Mouse (Mus musculus) v-Abl transformed pro-B cells (cell line): Measurements from ENCODE around the gene Tbcel.

Source experiments
- in situ Hi-C, 2 experiments: fragments of 400-800 bp; cut with MboI; formaldehyde crosslinking; loops; one replicate each; pipeline ENCODE4 v1.15.1; 2025; ENCODE audit not compliant: unreplicated experiment in 2 of 2

The Tbcel gene

GRCm38 (mm10) chr9:42488071-42488470 is 19.5 kb downstream of the Tbcel start:
- in situ Hi-C loops, result no loop called here

- in situ Hi-C loops, result no loop called here
Measured at GRCm38 (mm10) chr9:42486913-42487312, 20.7 kb downstream of the Tbcel start.

DNA sequence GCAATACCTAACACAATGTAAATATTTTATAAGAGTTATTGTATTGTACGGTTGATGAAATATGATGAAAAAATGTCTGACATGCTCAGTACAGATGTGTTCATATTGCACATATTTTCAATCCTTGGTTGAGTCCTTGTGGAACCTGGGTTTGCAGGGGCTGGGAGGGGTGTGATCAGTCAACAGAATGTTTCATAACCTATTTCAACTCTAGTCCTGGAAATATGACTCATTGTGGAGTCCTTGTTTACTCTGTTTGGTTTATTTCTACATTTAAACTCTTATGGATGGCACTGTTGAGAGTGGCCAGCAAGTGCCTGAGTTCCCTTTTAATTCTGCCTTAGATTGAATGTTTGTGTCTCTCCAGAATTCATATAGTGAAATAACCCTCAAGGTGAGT is 22.9 kb downstream of the Tbcel start:
- in situ Hi-C loops, result no loop called here

GRCm38 (mm10) chr9:42482944-42483343 is 24.7 kb downstream of the Tbcel start:
- in situ Hi-C loops, result no loop called here

GRCm38 (mm10) chr9:42476166-42476565 is 31.4 kb downstream of the Tbcel start:
- in situ Hi-C loops, result loop anchor here in 1 of 2 experiments (10.0 kb wide), 1 partner anchor 629 kb away; the partner anchor contains the start of gene Arhgef12

GRCm38 (mm10) chr9:42474244-42474643 is 33.4 kb downstream of the Tbcel start:
- in situ Hi-C loops, result loop anchor here (10.0 to 25.0 kb wide), 2 partner anchors 631 to 638 kb away; partner anchors contain the start of genes Arhgef12 (in 2 of the 2) and Tmem136 (in 1 of the 2)

DNA sequence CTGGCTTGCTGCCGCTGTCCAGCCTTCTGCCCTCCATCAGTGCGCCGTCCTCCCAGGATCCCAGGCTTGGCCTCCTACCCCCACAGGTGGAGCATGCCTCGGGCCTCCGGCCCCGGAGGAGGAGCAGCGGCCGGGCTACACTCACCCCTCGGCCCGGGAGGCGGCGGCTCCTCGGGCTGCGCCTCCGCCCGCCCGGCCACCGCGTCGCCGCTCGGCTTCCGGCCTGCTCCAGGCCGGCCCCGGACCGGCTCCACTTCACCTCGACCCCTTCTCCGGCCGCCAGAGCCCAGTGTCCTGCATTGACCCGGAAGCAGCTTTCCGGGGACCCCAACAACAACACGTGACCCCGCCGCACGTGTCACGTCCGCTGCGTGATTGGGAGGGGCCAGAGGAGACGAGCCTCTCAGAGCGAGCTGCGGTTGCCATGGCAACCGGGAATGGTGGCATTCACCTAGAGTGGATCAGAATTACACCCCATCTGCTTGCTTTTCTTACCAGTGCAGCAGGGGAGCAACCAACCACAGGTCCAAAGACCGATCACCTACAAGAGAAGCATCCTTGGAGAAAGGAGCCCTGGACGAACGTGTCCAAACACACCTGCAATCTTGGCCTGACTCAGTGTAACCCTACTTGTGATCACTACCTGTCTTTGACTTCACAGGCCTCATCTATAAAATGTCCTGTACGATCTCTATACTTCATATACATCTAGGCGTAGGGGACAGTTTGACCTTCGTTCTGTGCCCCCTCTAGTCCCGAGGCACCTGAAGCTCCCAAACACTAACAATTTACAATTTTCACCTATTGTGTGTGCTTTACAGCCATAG is 35.5 kb downstream of the Tbcel start:
- in situ Hi-C loops, result loop anchor here (10.0 to 25.0 kb wide), 2 partner anchors 633 to 640 kb away; partner anchors contain the start of genes Arhgef12 (in 2 of the 2) and Tmem136 (in 1 of the 2)

DNA sequence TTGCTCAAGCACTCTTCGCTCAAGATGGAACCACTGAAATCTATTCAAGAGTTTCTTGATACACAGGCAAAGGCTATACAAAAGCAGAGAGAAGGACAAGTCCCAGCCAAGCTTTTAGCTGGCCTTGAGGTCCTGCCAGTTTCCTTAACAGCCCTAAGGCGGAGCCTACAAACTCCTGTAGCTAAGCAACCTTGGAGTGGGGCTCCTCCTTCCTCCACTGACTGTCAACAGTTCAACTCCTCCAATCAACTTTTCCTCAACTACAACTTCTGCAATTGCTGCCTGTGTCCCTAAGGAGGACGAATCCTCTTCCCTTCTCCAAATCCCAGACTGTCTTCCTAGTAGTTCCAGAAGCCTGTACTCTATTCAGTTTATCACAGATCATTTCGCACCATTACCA is 36.4 kb downstream of the Tbcel start:
- in situ Hi-C loops, result loop anchor here (10.0 to 25.0 kb wide), 2 partner anchors 634 to 641 kb away; partner anchors contain the start of genes Arhgef12 (in 2 of the 2) and Tmem136 (in 1 of the 2)

GRCm38 (mm10) chr9:42469323-42469722 is 38.3 kb downstream of the Tbcel start:
- in situ Hi-C loops, result loop anchor here (10.0 to 25.0 kb wide), 2 partner anchors 205 to 643 kb away; partner anchors contain the start of genes Sc5d (in 2 of the 2), Arhgef12 (in 1 of the 2) and Tmem136 (in 1 of the 2)

- in situ Hi-C loops, result loop anchor here (10.0 to 25.0 kb wide), 2 partner anchors 204 to 644 kb away; partner anchors contain the start of genes Sc5d (in 2 of the 2), Arhgef12 (in 1 of the 2) and Tmem136 (in 1 of the 2)
Measured at GRCm38 (mm10) chr9:42468360-42468759, 39.2 kb downstream of the Tbcel start.

GRCm38 (mm10) chr9:42467116-42467815 is 40.3 kb downstream of the Tbcel start:
- in situ Hi-C loops, result loop anchor here (10.0 to 25.0 kb wide), 2 partner anchors 202 to 645 kb away; partner anchors contain the start of genes Sc5d (in 2 of the 2), Arhgef12 (in 1 of the 2) and Tmem136 (in 1 of the 2)

- in situ Hi-C loops, result loop anchor here (10.0 to 25.0 kb wide), 2 partner anchors 201 to 647 kb away; partner anchors contain the start of genes Sc5d (in 2 of the 2), Arhgef12 (in 1 of the 2) and Tmem136 (in 1 of the 2)
Measured at GRCm38 (mm10) chr9:42465661-42466091, 41.9 kb downstream of the Tbcel start.

- in situ Hi-C loops, result loop anchor here (10.0 to 25.0 kb wide), 2 partner anchors 199 to 648 kb away; partner anchors contain the start of genes Sc5d (in 2 of the 2), Arhgef12 (in 1 of the 2) and Tmem136 (in 1 of the 2)
Measured at GRCm38 (mm10) chr9:42464181-42464580, 43.4 kb downstream of the Tbcel start.

- in situ Hi-C loops, result loop anchor here (10.0 to 25.0 kb wide), 2 partner anchors 199 to 649 kb away; partner anchors contain the start of genes Sc5d (in 2 of the 2), Arhgef12 (in 1 of the 2) and Tmem136 (in 1 of the 2)
Measured at GRCm38 (mm10) chr9:42463220-42463989, 44.2 kb downstream of the Tbcel start.

- in situ Hi-C loops, result loop anchor here (10.0 to 25.0 kb wide), 2 partner anchors 198 to 650 kb away; partner anchors contain the start of genes Sc5d (in 2 of the 2), Arhgef12 (in 1 of the 2) and Tmem136 (in 1 of the 2)
Measured at GRCm38 (mm10) chr9:42462585-42463219, 44.9 kb downstream of the Tbcel start.

DNA sequence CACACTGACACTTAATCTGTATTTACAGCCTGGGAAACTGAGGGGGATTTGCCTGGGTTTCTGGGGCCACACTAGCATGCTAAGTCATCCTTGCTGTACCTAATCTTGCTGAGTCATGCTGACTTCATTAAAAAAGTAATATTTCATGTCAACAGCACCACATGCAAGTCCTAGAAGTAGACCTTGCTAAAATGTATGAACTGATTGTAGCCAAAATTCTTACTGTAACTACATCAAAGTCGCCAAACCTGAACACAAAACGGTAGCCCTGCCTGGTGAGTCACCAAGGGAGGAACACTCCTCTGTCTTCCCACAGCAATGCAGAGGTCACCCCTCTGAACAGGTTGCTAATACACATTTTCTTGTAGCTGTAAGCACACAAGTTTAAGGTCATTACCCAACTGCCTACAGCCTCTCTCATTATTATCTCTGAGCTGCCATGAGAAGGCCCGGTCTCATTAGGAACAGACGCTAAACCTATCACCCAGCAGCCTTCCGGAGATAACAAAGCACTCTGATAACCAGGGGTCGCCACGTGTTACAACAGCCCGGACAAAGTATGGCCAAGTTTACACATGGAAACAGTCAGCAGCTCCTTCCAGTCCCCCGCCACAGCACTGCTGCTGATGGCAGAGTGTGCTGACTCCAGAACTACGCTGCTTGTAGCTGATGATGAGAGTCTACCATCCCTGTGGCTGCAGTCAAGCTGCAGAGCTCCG is 46.1 kb downstream of the Tbcel start:
- in situ Hi-C loops, result loop anchor here (10.0 to 25.0 kb wide), 2 partner anchors 197 to 651 kb away; partner anchors contain the start of genes Sc5d (in 2 of the 2), Arhgef12 (in 1 of the 2) and Tmem136 (in 1 of the 2)

GRCm38 (mm10) chr9:42460353-42460752 is 47.3 kb downstream of the Tbcel start:
- in situ Hi-C loops, result loop anchor here (10.0 to 25.0 kb wide), 2 partner anchors 196 to 652 kb away; partner anchors contain the start of genes Sc5d (in 2 of the 2), Arhgef12 (in 1 of the 2) and Tmem136 (in 1 of the 2)

- in situ Hi-C loops, result loop anchor here (10.0 to 25.0 kb wide), 2 partner anchors 195 to 653 kb away; partner anchors contain the start of genes Sc5d (in 2 of the 2), Arhgef12 (in 1 of the 2) and Tmem136 (in 1 of the 2)
Measured at GRCm38 (mm10) chr9:42459736-42460135, 47.9 kb downstream of the Tbcel start.
